8 mouse cellular contexts compared by ENCODE assay signal in genomic region chr7:43919559-43920451, GRCm38 (mm10). TPM values are rescaled to one million over a fixed set of nuclear protein-coding genes. Genes with fewer than 3 reads are reported as not detected.
DNase-seq lines count a peak whose midpoint lies in the region; ATAC-seq and TF ChIP-seq lines count a peak whose summit lies in the region.

No protein-coding gene starts in this region.

- H3K36me3 ChIP-seq in heart, embryonic 10.5 days: no peaks in the 10 kb centered on the region
- H3K36me3 ChIP-seq in kidney, embryonic 16.5 days (ENCODE audit: insufficient read depth, low read length): no peaks in the 10 kb centered on the region
- H3K36me3 ChIP-seq in liver, adult 2 months (ENCODE audit: control insufficient read depth, insufficient read depth, low read length): no peaks in the 10 kb centered on the region
- H3K36me3 ChIP-seq in stomach, embryonic 16.5 days (ENCODE audit: control insufficient read depth, insufficient read depth, low read length): no peaks in the 10 kb centered on the region

- H3K4me2 ChIP-seq in kidney, embryonic 16.5 days (replicated peaks; ENCODE audit: low read depth, low read length): no peak overlapping the region
- no peak overlapping the region for H3K4me2 ChIP-seq in stomach, embryonic 16.5 days (ENCODE audit: low read depth, low read length)

- H3K79me2 ChIP-seq in liver, adult 2 months (ENCODE audit: control insufficient read depth, insufficient read depth, low read length): no peaks in the 10 kb centered on the region

- TF ChIP-seq CTCF in liver, adult 2 months (IDR thresholded peaks at IDR 0.05; ENCODE audit: low read depth, low read length): peak; percentile 97

- H3K27me3 ChIP-seq in heart, embryonic 10.5 days (ENCODE audit: insufficient read depth, poor library complexity, severe bottlenecking): peaks cover 27% of the 10 kb centered on the region; the same call in 1 of the 2 replicates
- no peaks in the 10 kb centered on the region for H3K27me3 ChIP-seq in kidney, embryonic 16.5 days (ENCODE audit: insufficient read depth, low read length)
- no peaks in the 10 kb centered on the region for H3K27me3 ChIP-seq in liver, adult 2 months (ENCODE audit: control insufficient read depth, insufficient read depth, low read length)
- H3K27me3 ChIP-seq in stomach, embryonic 16.5 days (ENCODE audit: control insufficient read depth, insufficient read depth, low read length): no peaks in the 10 kb centered on the region

- H3K4me3 ChIP-seq in heart, embryonic 10.5 days: no peak overlapping the region
- H3K4me3 ChIP-seq in kidney, embryonic 16.5 days (ENCODE audit: low read length): no peak overlapping the region
- H3K4me3 ChIP-seq in liver, adult 2 months (ENCODE audit: insufficient read depth, low read depth, low read length): no peak overlapping the region
- H3K4me3 ChIP-seq in stomach, embryonic 16.5 days (replicated peaks; ENCODE audit: low read length): no peak overlapping the region

- no peak for TF ChIP-seq POLR2A in liver, adult 2 months (IDR thresholded peaks at IDR 0.05; ENCODE audit: extremely low read depth, insufficient read depth, low read length)

- peak; percentile 90 for ATAC-seq in kidney, embryonic 16.5 days (ENCODE audit: low FRiP score, low TSS enrichment)
- peak; percentile 80; the same call in 1 of the 2 replicates for ATAC-seq in stomach, embryonic 16.5 days (ENCODE audit: insufficient read depth, low FRiP score)

- WGBS in heart, embryonic 10.5 days: 27% methylated on average over 14 of the region's 14 CpGs
- 25% methylated on average over 14 of the region's 14 CpGs for WGBS in kidney, embryonic 16.5 days
- 20% methylated on average over 14 of the region's 14 CpGs for WGBS in liver, adult 2 months
- 29% methylated on average over 14 of the region's 14 CpGs for WGBS in stomach, embryonic 16.5 days

- no peaks in the 10 kb centered on the region for H3K9me3 ChIP-seq in heart, embryonic 10.5 days
- no peaks in the 10 kb centered on the region for H3K9me3 ChIP-seq in kidney, embryonic 16.5 days (ENCODE audit: low read length)
- no peaks in the 10 kb centered on the region for H3K9me3 ChIP-seq in stomach, embryonic 16.5 days (replicated peaks; ENCODE audit: control insufficient read depth, low read length)

- peak; percentile 85 for DNase-seq in 416B (ENCODE audit: low read depth)
- peak; percentile 26 for DNase-seq in adrenal gland, adult 8-10 months
- DNase-seq in embryo, embryonic 9.5 days (ENCODE audit: extremely low spot score): peak; percentile 71
- DNase-seq in heart, embryonic 10.5 days (ENCODE audit: low spot score): peak; percentile 86
- peak; percentile 23 for DNase-seq in liver, adult 2 months (ENCODE audit: extremely low read depth, low read depth, low spot score)
- DNase-seq in monocyte, adult 2 months (ENCODE audit: low read depth in 1 of 2, low spot score in 2 of 2): peak; percentile 19 to 58

- no peak overlapping the region for H3K9ac ChIP-seq in kidney, embryonic 16.5 days (replicated peaks; ENCODE audit: low read length)
- H3K9ac ChIP-seq in liver, adult 2 months (ENCODE audit: low read depth, low read length): no peak overlapping the region
- no peak overlapping the region for H3K9ac ChIP-seq in stomach, embryonic 16.5 days (ENCODE audit: low read length)

- peaks cover 5% of the 10 kb centered on the region; the same call in 1 of the 2 replicates for H3K4me1 ChIP-seq in heart, embryonic 10.5 days
- no peaks in the 10 kb centered on the region for H3K4me1 ChIP-seq in kidney, embryonic 16.5 days (ENCODE audit: insufficient read depth, low read length)
- no peaks in the 10 kb centered on the region for H3K4me1 ChIP-seq in liver, adult 2 months (ENCODE audit: control insufficient read depth, insufficient read depth, low read length)
- no peaks in the 10 kb centered on the region for H3K4me1 ChIP-seq in stomach, embryonic 16.5 days (ENCODE audit: control insufficient read depth, insufficient read depth, low read length)

- H3K27ac ChIP-seq in heart, embryonic 10.5 days: no peak overlapping the region
- H3K27ac ChIP-seq in kidney, embryonic 16.5 days (ENCODE audit: low read length): no peak overlapping the region
- no peak overlapping the region for H3K27ac ChIP-seq in liver, adult 2 months (replicated peaks; ENCODE audit: insufficient read depth, low read depth, low read length)
- no peak overlapping the region for H3K27ac ChIP-seq in stomach, embryonic 16.5 days (ENCODE audit: low read length)

RNA-seq across cellular contexts. Expression of gene Klk15, which starts 13.7 kb away (rescaled TPM):
- not detected for total RNA-seq in adrenal gland, adult 8-10 months (2022)
- not detected in 2 replicates for polyA plus RNA-seq in heart, embryonic 10.5 days (2016; fragmentation: Nextera tagmentation; extraction: Ambion mirVana)
- not detected in 2 replicates for polyA plus RNA-seq in kidney, embryonic 16.5 days (2015; fragmentation: Nextera tagmentation; extraction: Ambion mirVana)
- not detected in 2 replicates for total RNA-seq in liver, adult 2 months (2014; rRNA removed)
- polyA plus RNA-seq in liver, adult 2 months (2012; rRNA removed): not detected in 2 replicates
- polyA plus RNA-seq in stomach, embryonic 16.5 days (2015; fragmentation: Nextera tagmentation; extraction: Ambion mirVana): not detected in 2 replicates

RNA-seq across cellular contexts. Expression of gene Klk1b8, which starts 30.7 kb away (rescaled TPM):
- not detected for total RNA-seq in adrenal gland, adult 8-10 months (2022)
- not detected in 2 replicates for polyA plus RNA-seq in heart, embryonic 10.5 days (2016; fragmentation: Nextera tagmentation; extraction: Ambion mirVana)
- polyA plus RNA-seq in kidney, embryonic 16.5 days (2015; fragmentation: Nextera tagmentation; extraction: Ambion mirVana): not detected in 2 replicates
- not detected in 2 replicates for total RNA-seq in liver, adult 2 months (2014; rRNA removed)
- polyA plus RNA-seq in liver, adult 2 months (2012; rRNA removed): not detected in 2 replicates
- polyA plus RNA-seq in stomach, embryonic 16.5 days (2015; fragmentation: Nextera tagmentation; extraction: Ambion mirVana): 1.3 and 1.5 TPM in 2 replicates

RNA-seq across cellular contexts. Expression of gene Klk4, which starts 38.8 kb away (rescaled TPM):
- total RNA-seq in adrenal gland, adult 8-10 months (2022): not detected
- 0.10 TPM in 1 of 2 replicates, not detected in the other for polyA plus RNA-seq in heart, embryonic 10.5 days (2016; fragmentation: Nextera tagmentation; extraction: Ambion mirVana)
- polyA plus RNA-seq in kidney, embryonic 16.5 days (2015; fragmentation: Nextera tagmentation; extraction: Ambion mirVana): not detected in 2 replicates
- total RNA-seq in liver, adult 2 months (2014; rRNA removed): not detected in 2 replicates
- not detected in 2 replicates for polyA plus RNA-seq in liver, adult 2 months (2012; rRNA removed)
- polyA plus RNA-seq in stomach, embryonic 16.5 days (2015; fragmentation: Nextera tagmentation; extraction: Ambion mirVana): 0.18 TPM in 1 of 2 replicates, not detected in the other

RNA-seq across cellular contexts. Expression of gene Klk1b1, which starts 46.7 kb away (rescaled TPM):
- total RNA-seq in adrenal gland, adult 8-10 months (2022): not detected
- not detected in 2 replicates for polyA plus RNA-seq in heart, embryonic 10.5 days (2016; fragmentation: Nextera tagmentation; extraction: Ambion mirVana)
- polyA plus RNA-seq in kidney, embryonic 16.5 days (2015; fragmentation: Nextera tagmentation; extraction: Ambion mirVana): not detected in 2 replicates
- total RNA-seq in liver, adult 2 months (2014; rRNA removed): not detected in 2 replicates
- not detected in 2 replicates for polyA plus RNA-seq in liver, adult 2 months (2012; rRNA removed)
- polyA plus RNA-seq in stomach, embryonic 16.5 days (2015; fragmentation: Nextera tagmentation; extraction: Ambion mirVana): not detected in 2 replicates

RNA-seq across cellular contexts. Expression of gene Klk1b9, which starts 56.1 kb away (rescaled TPM):
- under 1 TPM in 1 of 4 experiments, not detected in 3; 0.35 TPM for total RNA-seq in adrenal gland, adult 8-10 months (2022)
- not detected in 2 replicates for polyA plus RNA-seq in heart, embryonic 10.5 days (2016; fragmentation: Nextera tagmentation; extraction: Ambion mirVana)
- polyA plus RNA-seq in kidney, embryonic 16.5 days (2015; fragmentation: Nextera tagmentation; extraction: Ambion mirVana): not detected in 2 replicates
- total RNA-seq in liver, adult 2 months (2014; rRNA removed): not detected in 2 replicates
- not detected in 2 replicates for polyA plus RNA-seq in liver, adult 2 months (2012; rRNA removed)
- not detected in 2 replicates for polyA plus RNA-seq in stomach, embryonic 16.5 days (2015; fragmentation: Nextera tagmentation; extraction: Ambion mirVana)

Comparison
In these comparisons a context has a peak if more than half of its experiments do, and no peak if none do; other contexts are left out.
1. DNase-seq: peak in every context shown above with its lines; median percentile 86 in heart, embryonic 10.5 days; 85 in 416B; 71 in embryo, embryonic 9.5 days; 38 in monocyte, adult 2 months; 26 in adrenal gland, adult 8-10 months; 23 in liver, adult 2 months.